Mouse (Mus musculus): Measurements from ENCODE around the gene Dlg2. TPM values are rescaled to one million over a fixed set of nuclear protein-coding genes. Genes with fewer than 3 reads are reported as not detected.
A peak's percentile ranks its signal among the peaks of the same experiment; 100 is the strongest.

The Dlg2 gene
- polyA plus RNA-seq, 1 experiment from 2014 or later: 1.4 TPM

DNA sequence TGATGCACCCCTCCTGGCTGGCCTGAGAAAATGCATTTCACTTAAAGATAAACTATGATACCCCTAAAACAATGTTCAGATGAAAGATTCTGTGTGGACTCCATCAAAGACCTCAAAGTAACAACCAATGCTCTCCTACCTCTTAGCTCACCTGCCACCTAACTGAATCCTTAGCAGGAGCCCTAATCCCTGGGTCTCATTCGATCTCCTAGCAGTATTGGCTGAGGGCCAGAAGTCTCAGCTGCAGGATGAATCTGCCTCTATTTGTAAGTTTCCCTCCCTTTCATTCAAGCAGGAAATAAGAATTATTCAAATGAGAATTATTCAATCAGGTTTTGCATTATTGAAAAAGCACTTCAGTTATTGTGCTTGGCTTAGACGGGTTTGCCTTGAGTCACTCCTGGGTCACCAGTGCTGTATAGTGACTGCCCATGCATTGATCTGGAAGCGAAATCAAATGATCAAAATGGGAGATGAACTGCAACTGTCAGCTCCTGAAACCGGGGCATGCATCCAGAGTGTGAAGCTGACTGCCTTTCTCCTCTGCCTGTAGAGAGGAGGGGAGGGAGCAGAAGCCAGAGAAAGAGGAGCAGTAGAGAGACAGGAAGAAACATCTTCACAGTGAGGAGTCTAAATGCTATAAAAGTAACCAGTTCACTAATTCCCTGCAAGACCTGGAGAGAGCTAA is 1924.7 kb downstream of the Dlg2 start:
- no peak for ATAC-seq (replicated peaks; ENCODE audit: low FRiP score)
- Histone ChIP-seq H3K4me3 (replicated peaks) (no peak overlapping the region), H3K9me3 (replicated peaks) (no peaks in the 10 kb centered on the region), H3K36me3 (no peaks in the 10 kb centered on the region), H3K4me1 (no peaks in the 10 kb centered on the region), H3K9ac (no peak overlapping the region), H3K4me2 (no peak overlapping the region), H3K27me3 (no peaks in the 10 kb centered on the region), H3K27ac (no peak overlapping the region)
- 72% methylated on average over 4 of the region's 4 CpGs for WGBS

DNA sequence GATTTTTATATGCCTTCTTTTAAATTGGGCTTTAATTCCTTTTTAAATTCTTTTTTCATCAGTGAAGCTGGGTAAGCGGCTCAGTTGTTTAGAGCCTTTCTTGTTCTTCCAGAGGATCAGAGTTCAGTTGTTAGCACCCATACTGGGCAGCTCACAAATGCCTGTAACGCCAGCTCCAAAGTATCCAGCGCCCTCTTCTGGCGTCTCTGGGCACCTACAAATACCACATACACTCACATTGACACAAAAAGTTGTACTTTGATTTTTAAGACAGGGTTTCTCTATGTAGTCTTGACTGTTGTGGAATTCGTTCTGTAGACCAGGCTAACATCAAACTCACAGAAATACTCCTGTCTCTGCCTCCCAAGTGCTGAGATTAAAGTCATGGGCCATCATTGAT is 1932.0 kb downstream of the Dlg2 start:
- H3K9ac ChIP-seq: no peak overlapping the region
- no peak overlapping the region for H3K4me3 ChIP-seq (replicated peaks)
- WGBS: 68% methylated on average over 5 of the region's 5 CpGs
- H3K36me3 ChIP-seq: no peaks in the 10 kb centered on the region
- no peaks in the 10 kb centered on the region for H3K4me1 ChIP-seq
- no peak for ATAC-seq (replicated peaks; ENCODE audit: low FRiP score)
- no peaks in the 10 kb centered on the region for H3K27me3 ChIP-seq
- H3K27ac ChIP-seq: no peak overlapping the region
- no peak overlapping the region for H3K4me2 ChIP-seq
- H3K9me3 ChIP-seq (replicated peaks): no peaks in the 10 kb centered on the region

DNA sequence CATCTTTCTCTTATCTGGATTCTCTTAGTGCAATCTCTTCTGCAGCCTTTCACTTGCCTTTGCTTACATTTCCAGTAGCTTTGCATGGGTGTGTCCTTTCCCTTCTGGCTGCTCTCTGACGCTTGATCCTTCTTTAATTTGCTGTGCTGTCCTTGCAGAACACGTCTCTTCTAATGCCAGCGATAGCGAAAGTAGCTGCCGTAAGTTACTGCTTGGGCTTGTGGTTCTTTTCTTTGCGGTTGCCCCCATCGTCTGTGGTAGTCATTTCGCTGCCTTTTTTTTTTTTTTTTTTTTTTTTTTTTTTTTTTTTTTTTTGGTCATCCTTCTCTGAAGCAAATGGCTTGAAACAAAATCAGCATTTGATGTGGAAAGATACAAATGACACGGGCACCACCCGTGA is 1944.0 kb downstream of the Dlg2 start:
- Histone ChIP-seq H3K27ac (no peak overlapping the region), H3K4me3 (replicated peaks) (no peak overlapping the region), H3K4me2 (no peak overlapping the region), H3K27me3 (no peaks in the 10 kb centered on the region), H3K9me3 (replicated peaks) (no peaks in the 10 kb centered on the region), H3K4me1 (no peaks in the 10 kb centered on the region), H3K9ac (no peak overlapping the region), H3K36me3 (no peaks in the 10 kb centered on the region)
- 79% methylated on average over 10 of the region's 10 CpGs for WGBS
- no peak for ATAC-seq (replicated peaks; ENCODE audit: low FRiP score)

DNA sequence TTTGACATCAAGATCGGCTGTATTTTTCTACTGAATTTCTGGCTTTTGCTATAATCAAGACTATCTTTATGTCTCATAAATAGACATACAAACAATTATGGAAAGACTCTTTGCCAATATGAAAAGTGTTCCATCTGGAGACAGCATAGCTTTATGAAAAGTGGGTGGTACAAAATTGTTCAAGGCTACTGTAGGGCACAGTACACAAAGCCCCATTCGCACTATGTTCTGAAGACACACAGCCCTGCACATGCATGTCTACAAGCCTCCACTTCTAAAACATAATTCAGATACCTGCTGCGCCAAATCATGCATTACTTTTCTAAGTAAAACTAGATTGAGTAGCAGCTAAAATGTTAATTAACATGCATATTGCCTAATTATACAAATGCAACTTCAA is 1946.5 kb downstream of the Dlg2 start:
- H3K9me3 ChIP-seq (replicated peaks): no peaks in the 10 kb centered on the region
- no peaks in the 10 kb centered on the region for H3K4me1 ChIP-seq
- no peak for ATAC-seq (replicated peaks; ENCODE audit: low FRiP score)
- H3K27me3 ChIP-seq: no peaks in the 10 kb centered on the region
- 93% methylated on average over 3 of the region's 3 CpGs for WGBS
- H3K4me2 ChIP-seq: no peak overlapping the region
- no peaks in the 10 kb centered on the region for H3K36me3 ChIP-seq
- H3K4me3 ChIP-seq (replicated peaks): no peak overlapping the region
- H3K27ac ChIP-seq: no peak overlapping the region
- H3K9ac ChIP-seq: no peak overlapping the region

DNA sequence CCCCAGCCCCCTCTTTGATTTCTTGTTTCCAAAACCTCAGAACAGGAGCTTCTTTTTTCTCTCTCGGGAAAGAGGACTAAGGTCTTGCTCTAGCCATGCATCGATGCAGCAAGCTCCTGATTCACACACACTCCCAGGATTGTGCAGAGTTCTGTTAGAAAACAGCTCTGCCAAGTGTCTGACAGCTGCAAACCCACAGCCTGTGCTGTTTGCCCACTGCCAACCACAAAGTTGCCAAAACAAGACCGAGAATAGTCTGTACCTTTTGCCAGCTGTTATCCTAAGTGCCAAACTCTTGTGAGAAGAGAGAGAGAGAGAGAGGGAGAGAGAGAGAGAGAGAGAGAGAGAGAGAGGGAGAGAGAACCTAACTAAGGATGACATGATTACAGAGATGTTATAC is 1948.2 kb downstream of the Dlg2 start:
- no peaks in the 10 kb centered on the region for H3K36me3 ChIP-seq
- WGBS: 84% methylated on average over 3 of the region's 3 CpGs

DNA sequence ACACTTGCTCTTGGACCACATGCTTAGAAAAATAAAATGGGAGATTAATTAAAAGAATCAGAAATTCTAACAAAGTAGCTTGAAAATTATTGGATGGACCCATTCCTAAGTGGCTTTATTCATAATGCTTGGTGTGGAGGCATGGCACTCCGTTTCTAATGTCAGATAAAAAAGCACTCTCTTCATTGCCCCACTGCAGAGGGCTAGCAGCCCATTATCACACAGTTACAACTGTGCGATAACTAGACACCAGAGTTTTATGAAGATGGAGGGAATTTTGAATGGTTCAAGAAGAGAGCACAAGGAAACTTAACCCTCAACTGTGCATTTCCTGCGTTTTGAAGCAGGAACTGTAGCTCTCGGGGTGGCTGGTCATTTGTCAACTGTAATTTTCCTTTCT is 1950.8 kb downstream of the Dlg2 start:
- no peaks in the 10 kb centered on the region for H3K4me1 ChIP-seq
- no peak for ATAC-seq (replicated peaks; ENCODE audit: low FRiP score)
- H3K27me3 ChIP-seq: no peaks in the 10 kb centered on the region
- no peaks in the 10 kb centered on the region for H3K9me3 ChIP-seq (replicated peaks)
- no peak overlapping the region for H3K9ac ChIP-seq
- H3K4me2 ChIP-seq: no peak overlapping the region
- H3K27ac ChIP-seq: no peak overlapping the region
- no peaks in the 10 kb centered on the region for H3K36me3 ChIP-seq
- 55% methylated on average over 4 of the region's 4 CpGs for WGBS
- no peak overlapping the region for H3K4me3 ChIP-seq (replicated peaks)

More for the DNA sequence above, 1948.2 kb downstream of the Dlg2 start:
- Histone ChIP-seq H3K27ac (no peak overlapping the region), H3K4me3 (replicated peaks) (no peak overlapping the region), H3K9ac (no peak overlapping the region), H3K9me3 (replicated peaks) (no peaks in the 10 kb centered on the region), H3K27me3 (no peaks in the 10 kb centered on the region), H3K4me2 (no peak overlapping the region), H3K4me1 (no peaks in the 10 kb centered on the region)
- ATAC-seq (replicated peaks; ENCODE audit: low FRiP score): no peak

DNA sequence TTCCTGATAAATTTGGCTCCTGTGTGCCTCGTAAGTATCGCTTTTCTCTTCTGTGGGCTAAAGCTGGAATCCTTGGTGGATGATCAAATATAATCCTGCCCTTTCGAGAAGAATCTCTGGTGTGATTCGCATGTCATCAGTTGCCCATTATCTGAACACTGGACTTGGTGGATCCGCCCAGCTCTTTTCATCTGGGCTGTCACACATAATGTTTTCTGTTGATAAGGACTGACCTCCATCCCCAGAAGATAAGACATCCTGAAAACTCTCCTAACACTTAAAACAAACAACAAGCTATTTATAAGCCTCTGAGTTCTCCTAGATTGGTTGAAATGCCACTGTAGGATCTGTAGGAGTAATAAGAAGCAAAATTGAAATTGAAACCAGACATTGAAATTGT is 1952.2 kb downstream of the Dlg2 start:
- Histone ChIP-seq H3K27ac (no peak overlapping the region), H3K9me3 (replicated peaks) (no peaks in the 10 kb centered on the region), H3K36me3 (no peaks in the 10 kb centered on the region), H3K4me2 (no peak overlapping the region), H3K27me3 (no peaks in the 10 kb centered on the region), H3K4me3 (replicated peaks) (no peak overlapping the region), H3K9ac (no peak overlapping the region), H3K4me1 (no peaks in the 10 kb centered on the region)
- WGBS: 88% methylated on average over 5 of the region's 5 CpGs
- no peak for ATAC-seq (replicated peaks; ENCODE audit: low FRiP score)

DNA sequence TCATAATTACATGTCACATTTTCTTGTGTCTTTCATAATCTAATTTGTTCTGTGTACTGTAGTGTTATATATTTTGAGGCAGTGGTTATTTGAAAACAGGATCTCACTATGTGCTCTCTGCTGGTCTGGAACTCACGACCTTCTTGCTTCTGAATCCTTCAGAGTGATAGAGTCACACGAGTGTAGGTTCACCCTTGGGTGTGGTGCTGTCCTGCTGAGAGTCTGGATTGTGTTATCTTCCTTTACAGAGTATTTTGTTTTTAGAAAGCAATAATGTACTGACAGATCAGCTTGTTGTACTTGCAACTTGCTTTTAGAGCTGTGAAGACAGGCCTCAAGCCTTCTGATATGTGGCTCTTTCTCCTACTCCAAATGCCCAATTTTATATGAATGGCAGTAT is 1953.8 kb downstream of the Dlg2 start:
- Histone ChIP-seq H3K27ac (no peak overlapping the region), H3K4me1 (no peaks in the 10 kb centered on the region), H3K9ac (no peak overlapping the region), H3K9me3 (replicated peaks) (no peaks in the 10 kb centered on the region), H3K36me3 (no peaks in the 10 kb centered on the region), H3K4me2 (no peak overlapping the region), H3K27me3 (no peaks in the 10 kb centered on the region), H3K4me3 (replicated peaks) (no peak overlapping the region)
- ATAC-seq (replicated peaks; ENCODE audit: low FRiP score): no peak
- 78% methylated on average over 2 of the region's 2 CpGs for WGBS

DNA sequence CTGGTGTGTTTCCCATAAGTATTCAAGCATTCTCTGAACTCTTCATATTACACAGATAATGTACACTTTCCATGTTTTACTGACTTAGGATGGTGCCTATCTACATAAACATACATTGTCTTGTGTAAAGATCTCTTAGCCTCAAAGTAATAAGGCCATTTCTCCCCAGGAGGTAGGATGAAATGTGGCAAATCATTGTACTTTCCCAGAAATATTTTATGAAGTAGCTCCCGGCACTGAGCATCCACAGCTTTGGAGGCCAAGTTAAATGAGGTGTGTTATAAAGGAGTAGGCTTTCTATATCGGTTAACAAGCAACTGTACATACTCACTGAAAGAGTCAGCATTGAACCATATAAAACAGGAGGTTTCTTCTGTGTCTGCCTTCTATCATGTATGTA is 1960.7 kb downstream of the Dlg2 start:
- WGBS: 65% methylated on average over 2 of the region's 2 CpGs
- no peaks in the 10 kb centered on the region for H3K36me3 ChIP-seq
- no peaks in the 10 kb centered on the region for H3K9me3 ChIP-seq (replicated peaks)
- H3K9ac ChIP-seq: no peak overlapping the region
- peaks cover 6% of the 10 kb centered on the region; the same call in 1 of the 2 replicates for H3K4me1 ChIP-seq
- H3K4me3 ChIP-seq (replicated peaks): no peak overlapping the region
- H3K4me2 ChIP-seq: no peak overlapping the region
- no peaks in the 10 kb centered on the region for H3K27me3 ChIP-seq
- no peak overlapping the region for H3K27ac ChIP-seq
- ATAC-seq (replicated peaks; ENCODE audit: low FRiP score): no peak

DNA sequence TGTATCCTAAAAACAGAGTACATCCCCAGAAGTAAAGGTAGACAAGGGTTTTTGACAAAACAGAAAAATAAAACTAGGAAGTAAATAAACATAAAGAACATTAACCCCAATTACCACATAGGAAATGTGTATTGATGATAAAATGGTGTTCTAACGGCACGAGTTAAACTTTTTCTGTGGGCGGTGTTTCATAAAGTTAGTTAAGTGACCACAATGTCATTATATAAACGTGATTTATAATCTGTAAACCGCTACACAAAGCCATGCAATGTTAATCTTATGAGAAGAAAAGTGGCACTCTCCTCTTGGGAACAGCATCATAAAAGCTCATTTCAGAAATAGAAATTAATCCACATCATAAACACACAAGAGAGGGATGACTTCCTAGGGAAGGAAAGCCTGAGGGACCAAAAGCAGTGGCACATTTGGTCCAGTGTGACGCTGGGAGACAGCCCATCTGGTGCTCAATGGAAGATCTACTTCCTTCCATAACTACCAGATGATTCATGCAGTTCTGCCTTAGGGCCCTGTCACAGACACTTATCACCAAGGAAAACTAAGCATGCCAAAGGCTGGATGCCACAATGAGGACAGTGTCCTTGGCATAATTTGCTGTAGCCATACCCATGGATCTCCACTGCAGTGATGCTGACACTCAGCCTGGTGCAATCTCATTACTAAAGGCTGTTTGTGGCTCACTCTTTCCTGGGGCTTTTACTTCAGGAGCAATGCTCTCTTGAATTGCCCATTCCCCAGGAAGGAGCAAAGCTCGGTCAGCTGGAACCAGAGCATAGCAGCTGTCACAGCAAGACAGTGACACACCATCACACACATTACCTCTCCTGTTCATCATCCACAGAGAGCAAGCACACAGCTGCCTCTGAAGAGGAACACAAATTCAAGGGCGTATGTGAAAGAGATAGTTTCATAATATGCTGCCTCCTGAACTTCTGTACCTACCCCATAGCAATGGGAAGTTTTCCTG is 1963.3 kb downstream of the Dlg2 start:
- H3K9ac ChIP-seq: no peak overlapping the region
- peak; percentile 55 for ATAC-seq (replicated peaks; ENCODE audit: low FRiP score)
- H3K4me3 ChIP-seq (replicated peaks): no peak overlapping the region
- no peaks in the 10 kb centered on the region for H3K9me3 ChIP-seq (replicated peaks)
- 68% methylated on average over 8 of the region's 8 CpGs for WGBS
- H3K4me2 ChIP-seq: no peak overlapping the region
- no peaks in the 10 kb centered on the region for H3K27me3 ChIP-seq
- no peak overlapping the region for H3K27ac ChIP-seq
- no peaks in the 10 kb centered on the region for H3K36me3 ChIP-seq
- peaks cover 6% of the 10 kb centered on the region; the same call in 1 of the 2 replicates for H3K4me1 ChIP-seq

DNA sequence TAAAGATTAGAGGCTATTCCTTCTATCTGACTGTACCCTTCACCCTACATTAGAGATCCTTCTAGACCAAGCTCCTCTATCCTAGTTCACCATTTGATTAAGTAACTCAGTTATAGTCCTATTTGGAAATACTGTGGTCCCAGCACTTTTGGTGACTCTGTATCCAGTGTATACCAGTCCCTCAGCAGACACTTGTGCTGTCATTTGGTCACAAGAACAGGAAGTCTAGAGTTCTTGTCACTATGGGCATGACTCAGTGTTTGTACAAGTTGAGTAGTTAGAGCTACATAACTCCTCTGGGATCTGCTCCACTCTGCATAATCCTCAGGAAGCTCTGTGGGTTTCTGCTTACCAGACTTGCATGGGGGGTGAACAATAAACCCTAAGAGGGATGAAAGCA is 1965.1 kb downstream of the Dlg2 start:
- Histone ChIP-seq H3K4me2 (no peak overlapping the region), H3K9ac (no peak overlapping the region), H3K9me3 (replicated peaks) (no peaks in the 10 kb centered on the region), H3K4me1 (peaks cover 6% of the 10 kb centered on the region; the same call in 1 of the 2 replicates), H3K4me3 (replicated peaks) (no peak overlapping the region), H3K27ac (no peak overlapping the region), H3K27me3 (no peaks in the 10 kb centered on the region), H3K36me3 (no peaks in the 10 kb centered on the region)
- ATAC-seq (replicated peaks; ENCODE audit: low FRiP score): no peak

DNA sequence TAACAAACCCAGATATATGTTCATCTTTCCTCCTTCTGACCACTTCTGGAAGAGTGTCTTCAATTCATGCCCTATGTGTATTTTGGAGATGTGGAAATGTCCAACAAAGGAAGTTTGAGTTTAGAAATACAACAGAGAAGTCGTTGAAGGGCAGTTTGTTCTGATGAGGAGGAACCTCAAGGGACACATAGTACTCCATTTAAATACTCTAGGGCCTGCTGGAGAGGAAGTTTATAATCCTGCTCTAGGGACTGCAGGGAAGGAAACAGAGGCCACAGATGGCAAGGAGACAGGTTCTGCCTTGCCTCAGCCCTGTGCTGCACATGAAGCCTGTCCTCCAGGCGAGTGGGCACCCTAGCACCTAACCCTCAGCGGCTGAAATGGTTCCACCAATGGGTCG is 1965.6 kb downstream of the Dlg2 start:
- no peak for ATAC-seq (replicated peaks; ENCODE audit: low FRiP score)
- Histone ChIP-seq H3K4me3 (replicated peaks) (no peak overlapping the region), H3K9ac (no peak overlapping the region), H3K27me3 (no peaks in the 10 kb centered on the region), H3K4me1 (peaks cover 6% of the 10 kb centered on the region; the same call in 1 of the 2 replicates), H3K36me3 (no peaks in the 10 kb centered on the region), H3K9me3 (replicated peaks) (no peaks in the 10 kb centered on the region), H3K27ac (no peak overlapping the region), H3K4me2 (no peak overlapping the region)
- 76% methylated on average over 4 of the region's 4 CpGs for WGBS

Measured in kidney, embryonic 15.5 days (tissue).